Mouse (Mus musculus) layer of hippocampus, adult 18-20 months (tissue): ENCODE results near the gene Gps2. TPM values are rescaled to one million over a fixed set of nuclear protein-coding genes. Genes with fewer than 3 reads are reported as not detected.

Experiments used
- DNase-seq, 2 experiments: peaks; one replicate each; pipeline ENCODE4 v3.0.0; 2022; ENCODE audit warnings: low spot score in 2 of 2
- microRNA-seq, 2 experiments: library from miRNA; unstranded; fragments of <30 nt; microRNA quantifications; one replicate each; pipeline ENCODE4 v1.2.0; 2021
- total RNA-seq, 2 experiments: library from RNA; stranded (reverse); gene quantifications; 2 replicates each; pipeline ENCODE4 v1.2.3; 2021

The Gps2 gene
- total RNA-seq, 2 experiments from 2014 or later = 35.7 to 36.1 TPM

GRCm38 (mm10) chr11:69960616-69961015 lies 46.9 kb downstream of the Gps2 start:
- no peak for DNase-seq

- DNase-seq = no peak
These were observed 48.2 kb downstream of the Gps2 start for GRCm38 (mm10) chr11:69961841-69962240.

- DNase-seq = no peak
These were observed 51.1 kb downstream of the Gps2 start, which contains the start of gene Cldn7 for GRCm38 (mm10) chr11:69964650-69965270. Gene Cldn7, plus strand, starts transcription at chr11:69964779.

GRCm38 (mm10) chr11:69965271-69966005 lies 51.8 kb downstream of the Gps2 start:
- no peak for DNase-seq

Small RNA genes within 50 kb of the gene (microRNA-seq; reads per million reads assigned to microRNA genes)
- gene Mir6924 = 0 reads per million in 2 experiments

Other genes with a start within 250 kb of the Gps2 start
- gene Cd68, start 247.7 kb upstream of the Gps2 start, total RNA-seq = 10 to 100 TPM; 13.1 to 13.8 TPM
- gene Eif4a1, start 241.5 kb upstream of the Gps2 start, total RNA-seq = 100 to 1,000 TPM; 325 to 357 TPM
- gene Senp3, start 231.8 kb upstream of the Gps2 start, total RNA-seq = 10 to 100 TPM; 96.1 to 97.5 TPM
- 1 to 10 TPM; 1.9 to 2.0 TPM for gene Tnfsf13, start 228.1 kb upstream of the Gps2 start, total RNA-seq
- gene Tnfsf12, start 218.0 kb upstream of the Gps2 start, total RNA-seq = 10 to 100 TPM; 11.4 to 12.4 TPM
- 1 to 10 TPM; 1.2 to 1.6 TPM for gene Tnfsfm13, start 217.8 kb upstream of the Gps2 start, total RNA-seq
- gene Polr2a, start 155.3 kb upstream of the Gps2 start, total RNA-seq = 10 to 100 TPM; 55.6 to 55.9 TPM
- gene Slc35g3, start 151.9 kb upstream of the Gps2 start, total RNA-seq = not detected
- 100 to 1,000 TPM; 147 to 152 TPM for gene Zbtb4, start 148.0 kb upstream of the Gps2 start, total RNA-seq
- gene Chrnb1, start 117.9 kb upstream of the Gps2 start, total RNA-seq = 1 to 10 TPM in 1 of 2 experiments, under 1 TPM in 1; 0.52 to 1.0 TPM
- 10 to 100 TPM; 27.4 to 27.6 TPM for gene Fgf11, start 112.0 kb upstream of the Gps2 start, total RNA-seq
- gene Tmem102, start 108.3 kb upstream of the Gps2 start, total RNA-seq = not detected
- not detected for gene Gm39566, start 98.6 kb upstream of the Gps2 start, total RNA-seq
- gene Spem2, start 95.4 kb upstream of the Gps2 start, total RNA-seq = not detected
- under 1 TPM in 1 of 2 experiments, not detected in 1; 0.62 TPM for gene Spem1, start 91.7 kb upstream of the Gps2 start, total RNA-seq
- gene Nlgn2, start 76.1 kb upstream of the Gps2 start, total RNA-seq = 100 to 1,000 TPM; 191 to 196 TPM
- gene Tmem256, start 75.4 kb upstream of the Gps2 start, total RNA-seq = 100 to 1,000 TPM; 110 to 117 TPM
- 10 to 100 TPM; 15.9 to 16.1 TPM for gene Plscr3, start 67.5 kb upstream of the Gps2 start, total RNA-seq
- gene Tnk1, start 55.2 kb upstream of the Gps2 start, total RNA-seq = not detected
- gene Tmem95, start 35.9 kb upstream of the Gps2 start, total RNA-seq = not detected
- 1 to 10 TPM; 1.3 to 1.4 TPM for gene Kctd11, start 32.5 kb upstream of the Gps2 start, total RNA-seq
- gene Acap1, start 18.3 kb upstream of the Gps2 start, total RNA-seq = not detected
- gene 2810408A11Rik, start 12.9 kb upstream of the Gps2 start, total RNA-seq = under 1 TPM; 0.17 to 0.58 TPM
- gene Neurl4, start 12.8 kb upstream of the Gps2 start, total RNA-seq = 100 to 1,000 TPM; 108 to 114 TPM
- 100 to 1,000 TPM; 438 to 463 TPM for gene Eif5a, start 8.1 kb downstream of the Gps2 start, total RNA-seq
- gene Ybx2, start 21.9 kb downstream of the Gps2 start, total RNA-seq = 1 to 10 TPM; 8.7 to 9.2 TPM
- 1 to 10 TPM; 3.4 to 3.5 TPM for gene Slc2a4, start 34.3 kb downstream of the Gps2 start, total RNA-seq
- gene Cldn7, start 50.9 kb downstream of the Gps2 start, total RNA-seq = not detected
- gene Ctdnep1, start 67.3 kb downstream of the Gps2 start, total RNA-seq = 100 to 1,000 TPM; 110 to 111 TPM
- 10 to 100 TPM; 76.7 to 80.1 TPM for gene Elp5, start 68.6 kb downstream of the Gps2 start, total RNA-seq
- 100 to 1,000 TPM; 238 to 240 TPM for gene Gabarap, start 77.3 kb downstream of the Gps2 start, total RNA-seq
- 10 to 100 TPM; 50.3 TPM for gene Phf23, start 81.9 kb downstream of the Gps2 start, total RNA-seq
- gene Dvl2, start 86.7 kb downstream of the Gps2 start, total RNA-seq = 10 to 100 TPM; 33.0 to 38.7 TPM
- 10 to 100 TPM; 56.4 to 67.1 TPM for gene Acadvl, start 101.5 kb downstream of the Gps2 start, total RNA-seq
- gene Dlg4, start 103.1 kb downstream of the Gps2 start, total RNA-seq = 100 to 1,000 TPM; 846 to 862 TPM
- under 1 TPM; 0.84 to 0.99 TPM for gene Asgr1, start 140.2 kb downstream of the Gps2 start, total RNA-seq
- not detected for gene Asgr2, start 178.8 kb downstream of the Gps2 start, total RNA-seq
- under 1 TPM; 0.45 to 0.66 TPM for gene Mgl2, start 216.4 kb downstream of the Gps2 start, total RNA-seq
- under 1 TPM; 0.71 to 0.92 TPM for gene Clec10a, start 242.3 kb downstream of the Gps2 start, total RNA-seq